Mouse (Mus musculus) adrenal gland, adult (tissue): ENCODE data around the gene Myt1l.

Experiments used
- DNase-seq, 2 experiments: peaks; one replicate each; pipeline ENCODE4 v3.0.0; 2022 to 2023; ENCODE audit warnings: low spot score in 1 of 2; ENCODE audit not compliant: inconsistent age in 2 of 2

Myt1l gene

DNA sequence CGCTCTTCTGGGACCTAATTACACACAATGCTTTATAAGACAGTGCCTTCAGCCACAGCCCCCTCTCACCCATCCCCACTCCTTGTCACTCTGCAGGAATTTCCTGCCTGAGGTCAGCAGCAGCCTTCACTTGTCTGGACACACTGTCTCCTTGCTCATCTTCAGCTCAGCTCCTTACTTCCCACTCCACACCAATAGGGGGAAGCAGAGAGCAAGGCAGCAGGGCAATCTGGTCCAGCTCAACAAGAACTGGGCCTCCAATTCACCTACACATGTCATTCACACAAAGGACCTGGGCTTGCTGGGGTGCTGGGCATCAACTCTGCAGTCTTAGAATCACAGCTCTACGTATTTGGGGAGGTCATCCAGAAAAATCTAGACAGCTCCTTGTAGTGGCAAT lies 33.0 kb downstream of the Myt1l start:
- DNase-seq: no peak

DNA sequence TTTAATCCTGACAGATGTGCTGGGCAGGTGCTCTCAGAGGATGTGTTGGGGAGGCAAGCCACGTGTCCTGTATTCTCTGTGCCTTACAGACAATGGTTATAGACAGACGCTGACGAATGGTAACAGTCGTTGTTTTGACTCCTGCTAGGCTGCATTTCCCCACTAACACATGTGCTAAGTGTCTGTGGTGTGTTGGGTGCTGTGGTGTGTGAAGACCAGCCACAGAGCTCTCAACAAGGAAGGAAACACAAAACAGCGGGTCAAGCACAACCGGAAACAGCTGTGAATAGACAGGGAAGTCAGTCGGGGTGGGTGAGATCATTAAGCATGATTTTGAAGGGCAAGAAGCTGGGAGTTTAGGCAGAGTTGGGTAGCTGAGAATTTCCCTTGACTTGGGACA lies 41.1 kb downstream of the Myt1l start:
- DNase-seq: no peak

DNA sequence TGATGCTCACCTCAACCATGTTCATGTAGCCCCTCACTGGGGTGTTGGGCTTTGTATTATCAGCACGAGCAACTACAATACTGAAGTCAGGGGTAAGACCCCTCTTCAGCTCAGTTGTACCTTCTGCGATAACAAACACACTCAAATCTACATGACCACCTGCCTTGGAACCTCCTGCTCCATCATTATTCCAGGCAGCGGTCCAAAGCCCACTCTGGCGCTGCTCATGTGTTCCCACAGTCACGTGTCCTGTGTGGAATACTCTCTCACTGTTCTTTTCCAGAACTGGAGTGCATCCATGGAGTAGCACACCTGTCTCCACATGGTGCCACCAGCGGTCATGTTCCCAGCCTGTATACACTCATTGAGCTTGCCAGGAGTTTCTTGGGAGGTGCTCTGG lies 42.2 kb downstream of the Myt1l start:
- no peak for DNase-seq

DNA sequence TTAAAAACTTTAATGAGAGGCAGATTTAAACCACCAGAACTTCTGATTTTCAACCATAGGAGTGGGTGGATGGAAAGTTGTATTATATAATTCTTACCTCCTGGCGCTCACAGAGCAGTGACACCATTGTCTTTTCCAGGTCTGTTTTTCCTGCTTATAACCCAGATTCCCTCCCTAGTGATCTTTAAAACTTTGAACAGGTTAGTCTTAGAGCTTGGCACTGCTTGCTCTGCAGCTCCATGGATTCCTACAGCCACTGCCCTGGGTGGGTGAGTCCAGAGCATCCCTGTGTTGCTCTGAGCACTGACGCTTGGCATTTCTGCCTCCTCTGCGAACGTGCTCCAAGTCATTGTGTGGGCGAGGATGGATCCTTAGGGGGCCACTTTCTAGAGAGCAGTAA lies 43.4 kb downstream of the Myt1l start:
- no peak for DNase-seq

DNA sequence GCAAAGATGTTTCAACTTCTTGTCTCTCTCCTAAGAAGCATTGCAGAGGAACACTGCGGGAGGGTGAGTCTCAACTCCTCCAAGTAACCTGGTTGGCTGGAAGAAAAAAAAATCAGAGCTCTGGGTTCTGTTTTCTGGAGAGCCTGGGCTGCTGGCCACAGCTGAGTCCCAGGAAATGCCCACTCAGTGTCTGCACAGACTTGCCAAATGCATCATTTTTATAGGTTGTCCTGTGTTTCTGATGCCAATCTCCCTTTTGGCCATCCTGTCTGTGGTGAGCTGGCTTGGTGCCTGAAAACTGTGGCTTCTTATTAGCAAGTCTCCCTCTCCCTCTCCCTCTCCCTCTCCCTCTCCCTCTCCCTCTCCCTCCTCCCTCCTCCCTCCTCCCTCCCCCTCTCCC lies 65.6 kb downstream of the Myt1l start:
- DNase-seq: no peak

DNA sequence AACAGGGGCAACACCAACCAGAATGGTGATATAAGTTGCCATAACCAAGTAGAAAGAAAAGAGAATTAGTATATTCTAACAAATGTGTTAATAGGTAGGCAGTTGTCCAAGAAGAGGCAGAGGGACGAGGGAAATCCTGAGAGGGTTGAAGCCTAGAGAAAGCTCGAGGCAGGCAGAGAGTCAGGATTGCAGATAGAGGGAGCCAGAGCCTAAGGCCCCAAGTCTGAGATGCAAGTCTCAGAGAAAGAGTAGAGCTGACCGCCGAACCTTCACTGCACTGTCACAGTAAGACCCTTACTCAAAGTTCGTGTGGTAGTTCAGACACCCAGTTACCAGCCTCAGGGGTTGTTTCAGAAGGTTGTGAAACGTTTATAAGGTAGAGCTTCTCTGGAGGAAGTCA lies 71.7 kb downstream of the Myt1l start:
- DNase-seq: no peak

DNA sequence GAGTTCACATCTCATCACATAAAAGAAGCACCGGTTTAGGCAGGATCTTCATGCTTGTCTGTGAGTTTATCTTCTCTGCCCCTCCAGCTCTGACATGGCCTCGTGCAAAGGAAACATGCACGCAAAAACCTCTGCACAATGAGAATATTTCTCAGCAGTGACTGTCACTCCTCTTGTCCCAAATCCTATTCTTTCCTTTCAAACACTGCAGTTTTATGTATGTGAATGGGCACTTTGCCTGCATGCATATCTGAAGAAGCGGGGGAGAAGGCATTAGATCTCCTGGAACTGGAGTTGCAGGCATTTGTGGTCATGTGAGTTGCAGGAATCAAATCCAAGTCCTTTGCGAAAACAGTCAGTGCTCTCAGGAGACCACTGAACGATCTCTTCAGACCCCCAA lies 73.0 kb downstream of the Myt1l start:
- DNase-seq: no peak

DNA sequence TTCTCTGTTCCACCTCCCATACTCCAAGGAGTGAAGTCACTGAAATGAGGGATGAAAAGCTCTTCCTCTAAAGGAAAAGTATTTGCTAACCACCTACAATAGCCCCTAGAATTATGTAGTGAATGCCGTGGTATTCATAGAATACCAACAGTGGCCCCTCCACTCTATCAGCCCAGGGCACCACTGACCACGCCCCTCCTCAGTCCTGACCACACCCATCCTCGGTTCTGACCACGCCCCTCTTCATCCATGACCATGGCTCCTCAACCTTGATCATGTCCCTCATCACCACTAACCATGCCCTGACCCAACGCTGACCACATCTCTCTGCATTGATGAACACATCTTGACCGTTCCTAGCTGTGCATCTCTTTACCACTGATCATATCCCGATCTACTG lies 76.5 kb downstream of the Myt1l start:
- DNase-seq: no peak

DNA sequence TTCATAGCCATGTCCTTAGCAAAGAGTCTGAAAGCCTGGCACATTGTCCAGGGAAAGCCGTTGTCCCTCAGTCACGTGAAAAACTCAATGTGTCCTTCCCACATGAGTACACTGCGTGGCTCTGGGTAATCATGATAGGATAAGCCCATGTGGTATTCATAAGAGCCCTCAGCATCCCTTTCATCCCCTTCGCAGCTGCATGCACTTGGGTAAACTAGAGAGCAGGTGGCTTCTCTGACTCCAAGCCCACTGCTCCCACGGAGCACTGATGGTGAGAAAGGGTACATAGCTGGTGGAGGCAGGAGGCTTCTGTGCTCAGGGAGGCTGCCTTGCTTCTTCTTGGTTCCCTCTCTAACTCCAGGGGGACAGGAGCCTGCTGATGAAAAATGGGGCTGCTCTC lies 76.9 kb downstream of the Myt1l start:
- no peak for DNase-seq

DNA sequence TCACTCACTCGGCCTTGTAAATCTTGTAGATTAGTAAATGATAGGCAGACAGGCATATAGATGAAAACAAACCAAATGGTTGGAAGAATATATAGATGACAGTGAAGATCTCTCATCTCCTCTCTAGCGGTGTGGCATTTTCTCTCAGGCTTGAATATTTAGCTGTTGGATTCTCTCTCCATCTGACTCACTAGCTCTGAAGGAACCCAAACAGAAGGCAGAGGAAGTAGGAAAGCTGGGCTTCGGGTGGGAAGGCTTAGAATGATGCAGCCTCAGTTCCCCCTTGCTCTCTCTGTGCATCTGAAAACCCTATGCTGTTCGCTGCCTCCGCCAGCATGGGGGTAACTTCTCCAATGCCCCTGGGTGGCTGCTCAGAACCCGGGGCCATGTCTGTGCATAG lies 78.0 kb downstream of the Myt1l start:
- DNase-seq: no peak

DNA sequence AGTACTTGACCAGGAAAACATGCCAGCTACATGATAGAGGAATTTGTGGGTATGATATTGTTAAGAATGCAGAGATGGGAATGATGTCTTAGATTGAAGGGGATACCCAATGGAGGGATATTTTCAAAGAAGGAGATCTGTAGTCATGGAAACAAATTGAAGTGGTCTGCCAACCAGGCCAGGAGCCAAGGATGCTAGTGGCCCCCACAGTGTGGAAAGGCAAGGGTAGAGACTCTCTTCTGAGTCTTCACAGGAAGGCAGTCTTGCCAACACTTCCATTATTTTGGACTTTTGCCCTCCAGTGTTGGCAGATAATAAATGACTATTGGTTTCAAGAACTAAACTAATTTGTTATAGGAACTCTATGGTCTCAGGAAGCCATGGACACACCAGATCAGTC lies 89.6 kb downstream of the Myt1l start:
- DNase-seq: no peak

DNA sequence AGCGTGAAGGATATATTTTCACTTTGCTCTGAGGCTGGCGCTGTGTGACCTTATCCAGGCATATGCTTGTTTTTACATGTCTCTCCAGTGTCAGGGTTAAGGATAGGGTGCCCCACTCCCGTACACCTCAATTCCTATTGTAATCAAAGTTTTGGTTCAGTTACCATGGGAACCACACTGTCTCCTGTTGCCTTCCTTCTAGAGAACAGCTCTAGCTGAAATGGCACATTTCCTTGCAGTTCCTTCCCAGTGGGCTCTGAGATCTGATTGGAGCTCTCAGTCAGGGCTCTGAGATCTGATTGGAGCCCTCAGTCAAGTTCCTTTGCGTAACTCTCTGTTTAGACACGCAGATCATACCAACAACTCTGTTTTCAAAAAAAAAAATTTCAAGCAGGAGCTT lies 93.3 kb downstream of the Myt1l start:
- no peak for DNase-seq

DNA sequence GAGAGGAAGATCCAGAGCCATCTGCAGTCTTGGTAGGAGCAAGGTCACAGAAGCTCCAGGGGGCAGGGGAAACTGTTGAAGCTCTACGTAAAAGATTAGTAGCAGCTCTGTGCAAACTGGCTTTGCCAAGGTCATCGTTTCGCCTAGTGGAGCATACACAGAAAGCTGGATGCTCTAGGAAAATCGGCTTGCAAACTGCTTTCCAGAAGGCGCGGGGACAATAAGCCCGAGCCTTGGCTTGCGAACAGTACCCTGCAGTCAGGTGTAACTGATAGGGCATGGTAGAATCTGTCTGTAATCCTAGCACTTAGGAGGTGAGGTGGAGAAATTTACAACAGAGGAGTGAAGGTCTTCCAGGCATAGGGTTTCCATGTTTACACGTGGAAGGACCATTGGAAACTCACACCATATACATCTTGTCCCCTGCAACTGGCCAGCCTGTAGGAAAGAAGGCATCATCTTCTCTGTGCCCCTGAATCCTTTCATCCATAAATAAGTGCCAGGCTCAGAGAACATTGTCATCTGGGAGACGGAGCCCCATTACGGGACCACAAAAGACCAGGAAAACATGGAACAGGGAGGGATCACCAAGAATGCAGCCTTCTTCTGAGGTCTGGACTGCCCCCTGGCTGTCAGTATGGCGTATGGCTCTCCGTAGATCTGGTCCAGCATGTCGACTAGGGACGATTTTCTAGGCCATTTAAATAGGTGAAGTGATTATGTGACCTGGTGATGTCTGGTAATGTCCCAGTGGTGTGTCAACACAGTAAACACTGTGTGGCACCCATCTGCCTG lies 100.0 kb downstream of the Myt1l start:
- peak; percentile 21 to 56 for DNase-seq

DNA sequence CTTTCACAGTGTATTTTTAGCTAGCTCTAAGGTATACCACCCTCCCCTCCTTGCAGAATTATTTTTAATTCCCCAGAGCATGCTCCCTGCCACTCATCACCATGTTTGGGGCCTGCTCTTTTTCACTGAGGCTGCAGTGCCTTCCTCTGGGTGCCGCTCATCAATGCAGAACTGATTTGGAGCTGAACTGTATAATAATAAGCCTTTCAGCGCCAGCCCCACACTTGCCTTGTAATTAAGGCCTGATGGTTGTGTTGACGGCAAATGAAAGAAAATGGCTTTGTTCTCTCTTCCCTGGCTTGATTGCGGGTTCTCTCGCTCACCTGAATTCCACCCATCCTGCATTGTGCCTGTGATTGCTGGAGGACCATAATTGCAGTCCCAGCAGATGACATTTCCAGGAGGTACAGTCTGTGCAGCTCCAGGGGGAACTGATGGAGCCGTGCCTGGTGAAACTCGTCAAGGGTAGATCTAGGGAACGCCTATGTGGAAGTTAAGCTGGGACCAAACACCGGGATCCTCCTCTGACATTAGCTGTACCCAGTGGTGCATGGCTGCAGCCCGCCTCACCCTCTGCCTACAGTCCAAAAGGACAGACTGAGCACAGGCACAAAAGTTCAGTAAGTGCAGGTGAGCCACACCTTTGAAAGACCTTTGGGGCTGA lies 101.8 kb downstream of the Myt1l start:
- DNase-seq: peak; percentile 4 to 23

DNA sequence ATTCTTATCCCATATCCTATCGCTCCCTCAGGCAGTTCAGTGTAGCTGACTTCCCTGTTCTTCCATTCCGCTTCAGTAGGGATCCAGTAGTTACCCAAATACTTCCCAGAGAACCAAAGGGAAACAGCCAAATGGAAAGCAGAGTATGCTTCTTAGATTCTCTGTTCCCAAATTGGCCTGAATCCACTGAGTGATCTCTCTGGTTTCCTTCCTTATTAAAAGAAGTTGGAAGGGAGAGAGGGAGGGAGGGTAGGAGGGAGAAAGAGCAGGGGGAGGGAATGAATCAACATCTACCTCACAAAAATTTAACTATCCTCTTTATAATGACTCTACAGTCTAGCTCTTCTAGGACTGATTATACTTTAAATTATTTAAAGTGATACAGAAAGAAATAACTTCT lies 106.3 kb downstream of the Myt1l start:
- no peak for DNase-seq

DNA sequence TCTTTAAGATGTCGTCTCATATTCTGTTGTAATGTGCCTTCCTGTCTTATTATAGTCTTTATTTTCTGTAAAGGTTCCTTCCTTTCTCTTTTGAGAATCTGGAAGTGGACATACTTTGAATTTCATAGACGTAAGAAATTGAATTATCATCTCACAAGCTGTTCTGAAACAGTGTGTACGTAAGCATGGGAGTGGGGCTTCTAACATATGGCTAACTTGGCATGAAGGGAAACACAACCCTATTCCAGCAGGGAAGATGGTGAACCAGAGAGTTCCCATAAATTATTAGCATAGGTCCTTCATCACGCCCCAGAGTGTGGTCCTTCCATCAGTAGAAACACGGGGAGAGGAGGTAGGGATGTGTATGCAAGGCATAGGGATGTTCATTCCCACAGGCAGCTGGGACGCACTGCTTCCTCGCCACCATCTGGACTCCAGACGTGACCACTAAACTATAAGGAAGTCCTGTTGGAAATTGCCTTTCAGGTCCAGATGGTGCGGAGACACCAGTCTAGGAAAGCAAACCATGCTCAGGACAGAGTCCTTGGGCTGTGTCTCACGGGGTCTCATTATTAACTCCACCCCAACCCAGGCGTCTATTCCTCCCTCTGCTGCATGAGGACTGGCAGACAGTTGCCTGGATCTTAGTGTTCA lies 111.5 kb downstream of the Myt1l start:
- DNase-seq: no peak

DNA sequence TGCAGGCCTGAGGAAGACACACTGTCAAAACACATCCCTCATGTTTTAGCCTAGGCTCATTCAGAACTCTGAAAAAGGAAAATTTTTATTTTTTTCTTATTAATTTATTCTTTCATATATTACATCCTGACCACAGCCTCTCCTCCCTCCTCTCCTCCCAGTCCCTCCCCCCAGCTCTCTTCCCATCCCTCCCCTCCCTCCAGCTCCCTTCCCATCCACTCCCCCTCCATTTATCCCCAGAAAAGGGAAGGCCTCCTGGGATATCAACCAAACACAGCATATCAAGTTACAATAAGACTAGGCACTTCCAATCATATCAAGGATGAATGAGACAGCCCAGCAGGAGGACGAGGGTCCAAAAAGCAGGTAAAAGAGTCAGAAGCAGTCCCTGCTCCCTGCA lies 112.0 kb downstream of the Myt1l start:
- DNase-seq: no peak

DNA sequence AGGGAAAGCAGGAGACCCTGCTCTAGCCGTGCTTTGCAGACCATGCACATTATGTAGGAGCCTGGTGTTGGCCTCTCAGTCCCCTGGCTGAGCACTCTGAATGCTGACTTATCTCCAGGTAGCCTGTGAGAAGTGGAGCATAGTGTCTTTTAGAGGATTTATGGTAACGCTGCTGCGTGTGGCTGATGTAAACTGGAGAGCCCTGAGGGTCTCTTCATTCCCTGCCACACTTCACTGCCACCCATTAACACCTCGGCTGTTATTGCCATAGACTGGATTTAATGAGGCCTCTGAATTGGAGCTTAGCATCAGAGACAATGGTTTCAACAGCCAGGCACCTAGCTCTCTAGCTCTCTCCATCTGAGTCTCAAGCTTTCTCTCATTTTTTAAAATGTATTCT lies 114.7 kb downstream of the Myt1l start:
- DNase-seq: no peak

DNA sequence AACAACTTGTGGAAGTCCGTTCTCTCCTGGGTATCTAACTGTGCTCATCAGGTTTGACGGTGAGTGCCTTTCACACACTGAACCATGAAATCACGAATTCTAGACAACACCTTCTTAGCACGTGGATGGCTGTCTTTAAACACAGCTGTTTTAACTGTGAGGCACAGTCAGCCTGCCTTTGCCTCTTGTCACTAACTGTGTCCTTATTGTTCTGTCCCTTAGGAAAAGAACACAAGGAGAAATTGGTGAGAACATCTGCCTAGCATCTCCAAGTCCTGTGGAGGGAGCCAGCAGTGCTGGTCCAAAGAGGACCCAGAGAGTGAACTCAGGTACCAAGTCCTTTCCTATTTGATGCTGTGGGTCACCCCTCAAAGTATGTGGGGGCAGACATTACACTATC lies 115.9 kb downstream of the Myt1l start:
- no peak for DNase-seq

DNA sequence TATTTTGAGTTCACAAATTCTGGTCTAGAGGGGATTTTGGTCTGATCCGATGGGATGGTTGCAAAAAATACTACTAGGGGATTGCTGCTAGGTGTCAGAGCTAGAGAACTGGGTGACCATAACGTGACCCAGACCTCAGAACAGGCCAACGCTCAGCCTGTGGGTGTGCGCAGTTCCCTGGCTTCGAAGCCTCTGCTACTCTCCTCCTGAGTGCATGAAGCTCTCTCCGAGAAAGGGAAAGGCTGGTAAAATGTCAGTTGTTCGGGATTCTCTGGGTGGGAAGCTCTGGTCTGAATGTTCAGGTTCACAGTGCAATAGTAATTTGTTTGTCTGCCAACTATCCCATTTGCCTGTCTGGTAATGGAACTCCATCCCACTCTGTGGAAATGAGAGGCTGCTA lies 116.5 kb downstream of the Myt1l start:
- no peak for DNase-seq

DNA sequence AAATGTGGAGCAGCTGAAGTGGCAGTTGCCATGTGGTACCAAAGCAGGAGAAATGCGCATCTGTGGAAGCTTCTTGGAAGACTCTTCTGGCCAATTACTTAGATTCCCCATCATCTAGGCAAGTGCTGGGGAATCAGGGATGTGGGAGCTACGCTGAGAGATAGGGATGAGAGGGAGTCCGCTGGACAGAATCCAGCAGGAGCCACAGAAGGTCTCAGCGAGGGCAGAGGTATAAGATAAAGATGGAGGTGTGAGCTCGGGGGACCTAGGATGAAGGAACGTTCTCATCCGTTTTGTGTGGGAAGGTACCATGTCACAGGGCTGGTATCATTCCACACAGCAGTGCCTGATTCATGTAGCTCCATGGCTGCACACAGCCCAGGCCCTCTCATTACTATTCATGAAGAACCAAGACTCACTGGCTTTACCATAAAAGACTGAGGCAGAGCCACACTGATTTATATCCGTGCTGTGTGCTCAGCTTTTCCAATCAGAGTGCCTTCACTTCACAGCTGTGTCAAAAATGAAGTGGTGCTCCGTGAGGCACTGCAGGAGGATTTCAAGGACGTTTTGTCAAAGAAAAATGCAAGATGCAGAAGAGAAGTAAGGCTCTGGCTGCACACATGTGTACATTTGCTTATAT lies 121.4 kb downstream of the Myt1l start:
- no peak for DNase-seq

DNA sequence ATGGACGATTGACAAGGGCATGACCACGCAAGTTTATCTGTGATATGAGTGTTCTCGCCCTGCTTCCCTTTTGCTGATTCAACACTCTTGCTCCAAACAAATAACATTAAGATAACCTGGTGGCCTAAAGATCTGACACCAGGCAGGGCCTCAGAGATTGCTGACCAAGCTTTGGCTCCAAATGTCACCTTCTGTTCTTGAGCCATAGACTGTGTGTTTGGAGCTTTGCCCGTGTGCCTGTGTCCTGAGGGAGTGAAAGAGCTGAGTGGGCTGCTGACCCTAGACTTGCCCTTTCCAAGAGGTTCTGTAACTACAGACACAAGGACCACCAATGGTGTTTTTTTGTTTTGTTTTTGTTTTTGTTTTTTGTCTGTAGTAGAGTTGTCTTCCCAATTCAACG lies 124.3 kb downstream of the Myt1l start:
- DNase-seq: no peak
